Mouse (Mus musculus) heart, postnatal 0 days (tissue): ENCODE data around the gene Prkg1.

Source experiments
- CTCF ChIP-seq: IDR thresholded peaks from 2 replicates; pipeline ENCODE4 v1.5.1; 2016; ENCODE audit warnings: antibody characterized with exemption, control low read depth, low read depth
- EP300 ChIP-seq: IDR thresholded peaks from 2 replicates; pipeline ENCODE4 v1.6.1; 2016; ENCODE audit warnings: antibody characterized with exemption, low read depth

- peak; percentile 63 for TF ChIP-seq CTCF
- TF ChIP-seq EP300 = no peak
Measured at GRCm38 (mm10) chr19:31755929-31756792, 8.7 kb downstream of the Prkg1 start.
